In genomic region chr5:144387851-144388250, GRCm38 (mm10) we compare ENCODE assay signal across 8 mouse cellular contexts. TPM values are rescaled to one million over a fixed set of nuclear protein-coding genes. Genes with fewer than 3 reads are reported as not detected.
DNase-seq lines count a peak whose midpoint lies in the region; ATAC-seq and TF ChIP-seq lines count a peak whose summit lies in the region.

No protein-coding gene starts in this region.

- H3K9me3 ChIP-seq in heart, embryonic 10.5 days: no peaks in the 10 kb centered on the region

- no peaks in the 10 kb centered on the region for H3K27me3 ChIP-seq in heart, adult 2 months (ENCODE audit: control insufficient read depth, insufficient read depth, low read length)
- H3K27me3 ChIP-seq in heart, embryonic 10.5 days (ENCODE audit: insufficient read depth, poor library complexity, severe bottlenecking): no peaks in the 10 kb centered on the region
- no peaks in the 10 kb centered on the region for H3K27me3 ChIP-seq in Patski

- no peak overlapping the region for H3K9ac ChIP-seq in heart, adult 2 months (ENCODE audit: low read depth, low read length)

- POLR2A ChIA-PET in Patski (lab: Charles Lee): no interaction called here

- peak in 1 of 2 experiments; percentile 29 for DNase-seq in heart, adult 2 months
- no peak for DNase-seq in heart, embryonic 10.5 days (ENCODE audit: low spot score)
- no peak for DNase-seq in Patski (ENCODE audit: low read depth, low spot score)
- peak; percentile 69 to 80 for DNase-seq in cerebellum, postnatal 25 days
- DNase-seq in gastrocnemius, postnatal 14 days: peak; percentile 23
- DNase-seq in layer of hippocampus, postnatal 14 days (ENCODE audit: low spot score in 2 of 2): peak; percentile 63 to 71
- DNase-seq in right cerebral cortex, postnatal 36 days (ENCODE audit: low spot score in 2 of 2): peak; percentile 12 to 15

- no peaks in the 10 kb centered on the region for H3K4me1 ChIP-seq in heart, adult 2 months (ENCODE audit: control insufficient read depth, insufficient read depth, low read length)
- H3K4me1 ChIP-seq in heart, embryonic 10.5 days: no peaks in the 10 kb centered on the region

- H3K27ac ChIP-seq in heart, adult 2 months: no peak overlapping the region
- no peak overlapping the region for H3K27ac ChIP-seq in heart, embryonic 10.5 days

- in situ Hi-C loops in Patski (cut with MboI; ENCODE audit: low pct_unique_long_range_greater_than_20kb): loop anchor here (5.0 kb wide), 1 partner anchor 349 kb away; no protein-coding TSS in a partner anchor

- H3K36me3 ChIP-seq in heart, adult 2 months (ENCODE audit: control insufficient read depth, insufficient read depth, low read length): no peaks in the 10 kb centered on the region
- no peaks in the 10 kb centered on the region for H3K36me3 ChIP-seq in heart, embryonic 10.5 days

- H3K4me3 ChIP-seq in heart, adult 2 months: no peak overlapping the region
- H3K4me3 ChIP-seq in heart, embryonic 10.5 days: no peak overlapping the region

- no peak for ATAC-seq in Patski
- peak; percentile 76 for ATAC-seq in megakaryocyte progenitor cell, adult 5-6 weeks (replicated peaks; ENCODE audit: poor library complexity)

- WGBS in heart, adult 2 months: 10% methylated on average over 6 of the region's 6 CpGs
- 12% methylated on average over 6 of the region's 6 CpGs for WGBS in heart, embryonic 10.5 days

- no peak for TF ChIP-seq EP300 in heart, adult 2 months (IDR thresholded peaks at IDR 0.05; ENCODE audit: insufficient read depth, low read depth, low read length)

- TF ChIP-seq POLR2A in heart, adult 2 months (IDR thresholded peaks at IDR 0.05; ENCODE audit: insufficient read depth, low read depth, low read length): no peak

- H3K79me2 ChIP-seq in heart, adult 2 months (replicated peaks; ENCODE audit: control insufficient read depth, insufficient read depth, low read length): no peaks in the 10 kb centered on the region

- intact Hi-C loops in heart, adult 2 months (cut with DNase I): loop anchor here (1.0 to 10.0 kb wide), 3 partner anchors 183 to 347 kb away; no protein-coding TSS in a partner anchor
- intact Hi-C loops in gastrocnemius, postnatal 14 days (cut with DNase I; ENCODE audit: low total_unique reads): no loop called here

- peak; percentile 73 for TF ChIP-seq CTCF in heart, adult 2 months (IDR thresholded peaks at IDR 0.05)
- peak; percentile 88 for TF ChIP-seq CTCF in Patski (IDR thresholded peaks at IDR 0.05)

- CTCF ChIA-PET in Patski (lab: Charles Lee): no interaction called here

RNA-seq across cellular contexts. Expression of gene Baiap2l1, which starts 29.9 kb away (rescaled TPM):
- total RNA-seq in heart, adult 2 months (2021): 1 to 10 TPM; 4.5 to 5.3 TPM
- polyA plus RNA-seq in heart, adult 2 months (2012; rRNA removed): 6.7 and 7.2 TPM in 2 replicates
- 9.4 and 10.9 TPM in 2 replicates for polyA plus RNA-seq in heart, embryonic 10.5 days (2016; fragmentation: Nextera tagmentation; extraction: Ambion mirVana)
- polyA plus RNA-seq in Patski (2021): 20.9 TPM
- 1 to 10 TPM; 1.6 to 2.2 TPM for total RNA-seq in gastrocnemius, postnatal 14 days (2021)
- 1 to 10 TPM in 1 of 2 experiments, under 1 TPM in 1; 0.57 to 1.4 TPM for total RNA-seq in layer of hippocampus, postnatal 14 days (2021)
- total RNA-seq in megakaryocyte progenitor cell, adult 5-6 weeks (2015): not detected in 2 replicates
- not detected in 2 replicates for total RNA-seq in megakaryocyte progenitor cell, adult 5-6 weeks (2017)

Comparison
In these comparisons a context has a peak if more than half of its experiments do, and no peak if none do; other contexts are left out.
1. DNase-seq: peak in cerebellum, postnatal 25 days (2 of 2), gastrocnemius, postnatal 14 days (single experiment), layer of hippocampus, postnatal 14 days (2 of 2) and right cerebral cortex, postnatal 36 days (2 of 2); none in heart, embryonic 10.5 days (single experiment) and Patski (single experiment).